Mouse (Mus musculus): ENCODE data around the gene Hist1h2ao. TPM values are rescaled to one million over a fixed set of nuclear protein-coding genes. Genes with fewer than 3 reads are reported as not detected.

Gene Hist1h2ao
- polyA plus RNA-seq (2014; fragmentation: Illumina TruSeq; extraction: RNeasy Lipid Tissue Mini Kit (QIAGEN cat#74804); ENCODE audit: low read depth, low replicate concordance) = not detected

GRCm38 (mm10) chr13:21810073-21810472 lies at the start of gene Hist1h2ao, which contains the start of gene Hist1h2bq:
TSS of gene Hist1h2ao (plus strand) at chr13:21810465.
TSS of gene Hist1h2bq (minus strand) at chr13:21810197.

GRCm38 (mm10) chr13:21779767-21780731 lies 30.2 kb upstream of the Hist1h2ao start, which contains the start of gene Hist1h1b:
TSS of gene Hist1h1b (minus strand) at chr13:21780625.

GRCm38 (mm10) chr13:21783255-21783617 lies 27.0 kb upstream of the Hist1h2ao start, which contains the start of gene Hist1h3i:
TSS of gene Hist1h3i (minus strand) at chr13:21783370.

GRCm38 (mm10) chr13:21786899-21787629 lies 23.2 kb upstream of the Hist1h2ao start, which contains the start of the genes Hist1h2an and Hist1h2bp:
TSS of gene Hist1h2an (minus strand) at chr13:21787218.
TSS of gene Hist1h2bp (plus strand) at chr13:21787461.

GRCm38 (mm10) chr13:21811539-21811938 lies 1.3 kb downstream of the Hist1h2ao start, which contains the start of gene Hist1h4m:
TSS of gene Hist1h4m (plus strand) at chr13:21811746.

GRCm38 (mm10) chr13:21831418-21832394 lies 21.4 kb downstream of the Hist1h2ao start, which contains the start of gene Hist1h4n:
TSS of gene Hist1h4n (minus strand) at chr13:21832196.

GRCm38 (mm10) chr13:21833461-21833860 lies 23.2 kb downstream of the Hist1h2ao start, which contains the start of the genes Hist1h2ap and Hist1h2br:
TSS of gene Hist1h2ap (minus strand) at chr13:21833507.
TSS of gene Hist1h2br (plus strand) at chr13:21833743.

Other genes starting within 250 kb of the Hist1h2ao start
- not detected for gene Olfr1364, start 228.7 kb upstream of the Hist1h2ao start, polyA plus RNA-seq (2014; fragmentation: Illumina TruSeq; extraction: RNeasy Lipid Tissue Mini Kit (QIAGEN cat#74804); ENCODE audit: low read depth, low replicate concordance)
- not detected for gene Olfr1362, start 196.4 kb upstream of the Hist1h2ao start, polyA plus RNA-seq (2014; fragmentation: Illumina TruSeq; extraction: RNeasy Lipid Tissue Mini Kit (QIAGEN cat#74804); ENCODE audit: low read depth, low replicate concordance)
- gene Olfr11, start 167.9 kb upstream of the Hist1h2ao start, polyA plus RNA-seq (2014; fragmentation: Illumina TruSeq; extraction: RNeasy Lipid Tissue Mini Kit (QIAGEN cat#74804); ENCODE audit: low read depth, low replicate concordance) = not detected
- not detected for gene Olfr1361, start 147.1 kb upstream of the Hist1h2ao start, polyA plus RNA-seq (2014; fragmentation: Illumina TruSeq; extraction: RNeasy Lipid Tissue Mini Kit (QIAGEN cat#74804); ENCODE audit: low read depth, low replicate concordance)
- not detected for gene Olfr1360, start 133.1 kb upstream of the Hist1h2ao start, polyA plus RNA-seq (2014; fragmentation: Illumina TruSeq; extraction: RNeasy Lipid Tissue Mini Kit (QIAGEN cat#74804); ENCODE audit: low read depth, low replicate concordance)
- not detected for gene Olfr1359, start 112.4 kb upstream of the Hist1h2ao start, polyA plus RNA-seq (2014; fragmentation: Illumina TruSeq; extraction: RNeasy Lipid Tissue Mini Kit (QIAGEN cat#74804); ENCODE audit: low read depth, low replicate concordance)
- not detected for gene Hist1h2bl, start 94.3 kb upstream of the Hist1h2ao start, polyA plus RNA-seq (2014; fragmentation: Illumina TruSeq; extraction: RNeasy Lipid Tissue Mini Kit (QIAGEN cat#74804); ENCODE audit: low read depth, low replicate concordance)
- not detected for gene Hist1h2ai, start 94.0 kb upstream of the Hist1h2ao start, polyA plus RNA-seq (2014; fragmentation: Illumina TruSeq; extraction: RNeasy Lipid Tissue Mini Kit (QIAGEN cat#74804); ENCODE audit: low read depth, low replicate concordance)
- not detected for gene Hist1h3h, start 92.8 kb upstream of the Hist1h2ao start, polyA plus RNA-seq (2014; fragmentation: Illumina TruSeq; extraction: RNeasy Lipid Tissue Mini Kit (QIAGEN cat#74804); ENCODE audit: low read depth, low replicate concordance)
- gene Hist1h2bm, start 88.4 kb upstream of the Hist1h2ao start, polyA plus RNA-seq (2014; fragmentation: Illumina TruSeq; extraction: RNeasy Lipid Tissue Mini Kit (QIAGEN cat#74804); ENCODE audit: low read depth, low replicate concordance) = not detected
- gene Hist1h4j, start 75.4 kb upstream of the Hist1h2ao start, polyA plus RNA-seq (2014; fragmentation: Illumina TruSeq; extraction: RNeasy Lipid Tissue Mini Kit (QIAGEN cat#74804); ENCODE audit: low read depth, low replicate concordance) = not detected
- not detected for gene Hist1h4k, start 60.0 kb upstream of the Hist1h2ao start, polyA plus RNA-seq (2014; fragmentation: Illumina TruSeq; extraction: RNeasy Lipid Tissue Mini Kit (QIAGEN cat#74804); ENCODE audit: low read depth, low replicate concordance)
- gene Hist1h2ak, start 56.6 kb upstream of the Hist1h2ao start, polyA plus RNA-seq (2014; fragmentation: Illumina TruSeq; extraction: RNeasy Lipid Tissue Mini Kit (QIAGEN cat#74804); ENCODE audit: low read depth, low replicate concordance) = not detected
- gene Hist1h2bn, start 56.3 kb upstream of the Hist1h2ao start, polyA plus RNA-seq (2014; fragmentation: Illumina TruSeq; extraction: RNeasy Lipid Tissue Mini Kit (QIAGEN cat#74804); ENCODE audit: low read depth, low replicate concordance) = not detected
- not detected for gene Hist1h1b, start 29.8 kb upstream of the Hist1h2ao start, polyA plus RNA-seq (2014; fragmentation: Illumina TruSeq; extraction: RNeasy Lipid Tissue Mini Kit (QIAGEN cat#74804); ENCODE audit: low read depth, low replicate concordance)
- gene Hist1h3i, start 27.1 kb upstream of the Hist1h2ao start, polyA plus RNA-seq (2014; fragmentation: Illumina TruSeq; extraction: RNeasy Lipid Tissue Mini Kit (QIAGEN cat#74804); ENCODE audit: low read depth, low replicate concordance) = not detected
- not detected for gene Hist1h2an, start 23.2 kb upstream of the Hist1h2ao start, polyA plus RNA-seq (2014; fragmentation: Illumina TruSeq; extraction: RNeasy Lipid Tissue Mini Kit (QIAGEN cat#74804); ENCODE audit: low read depth, low replicate concordance)
- 27.9 TPM for gene Hist1h2bp, start 23.0 kb upstream of the Hist1h2ao start, polyA plus RNA-seq (2014; fragmentation: Illumina TruSeq; extraction: RNeasy Lipid Tissue Mini Kit (QIAGEN cat#74804); ENCODE audit: low read depth, low replicate concordance)
- gene Hist1h2bq, start 268 bp upstream of the Hist1h2ao start, polyA plus RNA-seq (2014; fragmentation: Illumina TruSeq; extraction: RNeasy Lipid Tissue Mini Kit (QIAGEN cat#74804); ENCODE audit: low read depth, low replicate concordance) = not detected
- gene Hist1h4m, start 1.3 kb downstream of the Hist1h2ao start, polyA plus RNA-seq (2014; fragmentation: Illumina TruSeq; extraction: RNeasy Lipid Tissue Mini Kit (QIAGEN cat#74804); ENCODE audit: low read depth, low replicate concordance) = not detected
- gene Hist1h4n, start 21.7 kb downstream of the Hist1h2ao start, polyA plus RNA-seq (2014; fragmentation: Illumina TruSeq; extraction: RNeasy Lipid Tissue Mini Kit (QIAGEN cat#74804); ENCODE audit: low read depth, low replicate concordance) = not detected
- gene Hist1h2ap, start 23.0 kb downstream of the Hist1h2ao start, polyA plus RNA-seq (2014; fragmentation: Illumina TruSeq; extraction: RNeasy Lipid Tissue Mini Kit (QIAGEN cat#74804); ENCODE audit: low read depth, low replicate concordance) = not detected
- gene Hist1h2br, start 23.3 kb downstream of the Hist1h2ao start, polyA plus RNA-seq (2014; fragmentation: Illumina TruSeq; extraction: RNeasy Lipid Tissue Mini Kit (QIAGEN cat#74804); ENCODE audit: low read depth, low replicate concordance) = 0.48 TPM
- gene Zfp184, start 134.6 kb downstream of the Hist1h2ao start, polyA plus RNA-seq (2014; fragmentation: Illumina TruSeq; extraction: RNeasy Lipid Tissue Mini Kit (QIAGEN cat#74804); ENCODE audit: low read depth, low replicate concordance) = 25.6 TPM
- 85.0 TPM for gene Pom121l2, start 170.7 kb downstream of the Hist1h2ao start, polyA plus RNA-seq (2014; fragmentation: Illumina TruSeq; extraction: RNeasy Lipid Tissue Mini Kit (QIAGEN cat#74804); ENCODE audit: low read depth, low replicate concordance)
- gene Prss16, start 199.3 kb downstream of the Hist1h2ao start, polyA plus RNA-seq (2014; fragmentation: Illumina TruSeq; extraction: RNeasy Lipid Tissue Mini Kit (QIAGEN cat#74804); ENCODE audit: low read depth, low replicate concordance) = 0.14 TPM
- gene Hist1h2ah, start 225.1 kb downstream of the Hist1h2ao start, polyA plus RNA-seq (2014; fragmentation: Illumina TruSeq; extraction: RNeasy Lipid Tissue Mini Kit (QIAGEN cat#74804); ENCODE audit: low read depth, low replicate concordance) = not detected
- not detected for gene Hist1h2bk, start 225.4 kb downstream of the Hist1h2ao start, polyA plus RNA-seq (2014; fragmentation: Illumina TruSeq; extraction: RNeasy Lipid Tissue Mini Kit (QIAGEN cat#74804); ENCODE audit: low read depth, low replicate concordance)
- gene Hist1h4i, start 230.9 kb downstream of the Hist1h2ao start, polyA plus RNA-seq (2014; fragmentation: Illumina TruSeq; extraction: RNeasy Lipid Tissue Mini Kit (QIAGEN cat#74804); ENCODE audit: low read depth, low replicate concordance) = 0.99 TPM
- gene Hist1h2ag, start 232.5 kb downstream of the Hist1h2ao start, polyA plus RNA-seq (2014; fragmentation: Illumina TruSeq; extraction: RNeasy Lipid Tissue Mini Kit (QIAGEN cat#74804); ENCODE audit: low read depth, low replicate concordance) = not detected
- gene Hist1h2bj, start 232.7 kb downstream of the Hist1h2ao start, polyA plus RNA-seq (2014; fragmentation: Illumina TruSeq; extraction: RNeasy Lipid Tissue Mini Kit (QIAGEN cat#74804); ENCODE audit: low read depth, low replicate concordance) = not detected